Mouse (Mus musculus): Measurements from ENCODE around the gene Pald1.

DNA sequence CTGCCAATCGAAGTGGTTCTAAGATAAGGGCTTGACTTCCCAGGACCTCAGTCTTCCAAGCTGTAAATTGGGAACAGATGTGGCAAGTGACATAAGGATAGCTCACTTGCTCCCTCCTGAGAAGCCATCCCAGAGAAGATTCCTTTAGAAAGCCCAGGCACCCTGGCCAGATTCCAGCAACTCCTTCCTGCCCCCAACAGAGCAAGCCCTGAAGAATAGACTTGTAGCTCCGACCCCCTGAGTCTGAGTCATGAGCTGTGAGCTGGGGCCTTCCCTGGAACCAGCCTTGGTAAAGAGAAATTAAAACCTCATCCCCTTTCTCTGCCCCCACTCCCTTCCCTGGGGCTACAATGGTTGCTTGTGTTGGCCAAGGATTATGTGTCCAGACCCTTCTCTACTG is 108.8 kb downstream of the Pald1 start:
- TF ChIP-seq CTCF (IDR thresholded peaks at IDR 0.05; ENCODE audit: insufficient read depth, low read length) (no peak), POLR2A (IDR thresholded peaks at IDR 0.05; ENCODE audit: borderline replicate concordance, extremely low read depth, low read depth, low read length) (no peak)

All from lung, adult 2 months (tissue).